Mouse (Mus musculus) heart, embryonic 11.5 days (tissue): ENCODE results near the gene Myrf. TPM values are rescaled to one million over a fixed set of nuclear protein-coding genes. Genes with fewer than 3 reads are reported as not detected.

ENCODE experiments used
- ATAC-seq: fragments of 200-750 bp; cut with Nextera tagmentation; replicated peaks from 2 replicates; pipeline ENCODE4 v1.8.0; 2017; ENCODE audit warnings: moderate library complexity; ENCODE audit not compliant: insufficient number of reproducible peaks, low FRiP score, low TSS enrichment
- H3K27ac ChIP-seq: fragments of 300-500 bp; sonication (generic); 2 replicates; pipeline ENCODE4 v1.5.1; 2014; ENCODE audit warnings: mild to moderate bottlenecking, low read depth, low read length
- H3K27me3 ChIP-seq: fragments of 300-500 bp; sonication (generic); 2 replicates; pipeline ENCODE4 v1.6.1; 2014; ENCODE audit warnings: mild to moderate bottlenecking, low read length, mixed read lengths; ENCODE audit not compliant: control insufficient read depth, insufficient read depth
- H3K36me3 ChIP-seq: fragments of 300-500 bp; sonication (generic); 2 replicates; pipeline ENCODE4 v1.6.1; 2014; ENCODE audit warnings: mild to moderate bottlenecking, low read length, moderate library complexity, mixed read lengths; ENCODE audit not compliant: control insufficient read depth, insufficient read depth
- H3K4me1 ChIP-seq: fragments of 300-500 bp; sonication (generic); 2 replicates; pipeline ENCODE4 v1.6.1; 2014; ENCODE audit warnings: low read length; ENCODE audit not compliant: control insufficient read depth, insufficient read depth
- H3K4me2 ChIP-seq: fragments of 300-500 bp; sonication (generic); 2 replicates; pipeline ENCODE4 v1.6.1; 2014; ENCODE audit warnings: mild to moderate bottlenecking, moderate library complexity
- H3K4me3 ChIP-seq: fragments of 300-500 bp; sonication (generic); 2 replicates; pipeline ENCODE4 v1.5.1; 2014; ENCODE audit warnings: low read depth, low read length
- H3K9ac ChIP-seq: fragments of 300-500 bp; sonication (generic); 2 replicates; pipeline ENCODE4 v1.6.1; 2014; ENCODE audit warnings: mild to moderate bottlenecking, low read depth, low read length, moderate library complexity
- H3K9me3 ChIP-seq: fragments of 300-500 bp; sonication (generic); replicated peaks from 2 replicates; pipeline ENCODE4 v1.6.1; 2016; ENCODE audit warnings: low read length; ENCODE audit not compliant: control insufficient read depth
- WGBS: fragments of 180-500 bp; shearing (Covaris S2); extraction: QIAGEN DNeasy Blood & Tissue Kit; methylation state at CpG from one replicate; pipeline ENCODE4 v1.1.7; 2014; ENCODE audit not compliant: insufficient replicate concordance; 5-methylcytosine and 5-hydroxymethylcytosine counted together
- polyA plus RNA-seq: library from polyadenylated mRNA; unstranded; fragments of >200 nt; fragmentation: Nextera tagmentation; extraction: Ambion mirVana; gene quantifications from 2 replicates; pipeline ENCODE4 v1.2.1, GENCODE M21; 2014

The Myrf gene
- polyA plus RNA-seq, 1 experiment from 2014 or later = 23.0 TPM

GRCm38 (mm10) chr19:10267953-10268352, 27.4 kb upstream of the Myrf start:
- no peak overlapping the region for H3K27ac ChIP-seq
- ATAC-seq = no peak
- no peak overlapping the region for H3K9ac ChIP-seq
- WGBS = 81% methylated on average over 10 of the region's 10 CpGs
- peaks cover 11% of the 10 kb centered on the region for H3K27me3 ChIP-seq
- no peaks in the 10 kb centered on the region for H3K9me3 ChIP-seq
- H3K4me2 ChIP-seq = no peak overlapping the region
- no peaks in the 10 kb centered on the region for H3K36me3 ChIP-seq
- no peak overlapping the region for H3K4me3 ChIP-seq
- peaks cover 16% of the 10 kb centered on the region for H3K4me1 ChIP-seq

- H3K4me2 ChIP-seq = no peak overlapping the region; the same call in 1 of the 2 replicates
- 0 out of 2 replicates have a peak overlapping the region, but pooled peaks have one; percentile 24 for H3K9ac ChIP-seq
- H3K27me3 ChIP-seq = peaks cover 18% of the 10 kb centered on the region
- peaks cover 8% of the 10 kb centered on the region for H3K4me1 ChIP-seq
- H3K4me3 ChIP-seq = no peak overlapping the region
- no peak for ATAC-seq
- no peaks in the 10 kb centered on the region for H3K36me3 ChIP-seq
- no peak overlapping the region for H3K27ac ChIP-seq
- no peaks in the 10 kb centered on the region for H3K9me3 ChIP-seq
- WGBS = 23% methylated on average over 15 of the region's 15 CpGs
Observed at GRCm38 (mm10) chr19:10267057-10267456, 26.5 kb upstream of the Myrf start.

GRCm38 (mm10) chr19:10266196-10266850, 25.8 kb upstream of the Myrf start:
- no peaks in the 10 kb centered on the region for H3K36me3 ChIP-seq
- H3K27ac ChIP-seq = no peak overlapping the region
- peaks cover 8% of the 10 kb centered on the region for H3K4me1 ChIP-seq
- ATAC-seq = peak; percentile 64; the same call in 1 of the 2 replicates
- H3K4me2 ChIP-seq = peak overlapping the region; percentile 4; the same call in 1 of the 2 replicates
- 20% methylated on average over 14 of the region's 14 CpGs for WGBS
- H3K4me3 ChIP-seq = no peak overlapping the region
- no peaks in the 10 kb centered on the region for H3K9me3 ChIP-seq
- H3K27me3 ChIP-seq = peaks cover 22% of the 10 kb centered on the region
- no peak overlapping the region for H3K9ac ChIP-seq

GRCm38 (mm10) chr19:10261369-10261768, 20.8 kb upstream of the Myrf start:
- 50% methylated on average over 7 of the region's 7 CpGs for WGBS
- no peak for ATAC-seq
- Histone ChIP-seq H3K4me2 (no peak overlapping the region), H3K9ac (no peak overlapping the region), H3K27me3 (peaks cover 26% of the 10 kb centered on the region), H3K4me1 (peaks cover 4% of the 10 kb centered on the region; the same call in 1 of the 2 replicates), H3K27ac (no peak overlapping the region), H3K4me3 (no peak overlapping the region), H3K9me3 (no peaks in the 10 kb centered on the region), H3K36me3 (no peaks in the 10 kb centered on the region; the same call in 1 of the 2 replicates)

- 23% methylated on average over 6 of the region's 6 CpGs for WGBS
Observed at GRCm38 (mm10) chr19:10258279-10259011, 17.9 kb upstream of the Myrf start.

GRCm38 (mm10) chr19:10248128-10248527, 7.6 kb upstream of the Myrf start:
- H3K9me3 ChIP-seq = no peaks in the 10 kb centered on the region
- peaks cover 11% of the 10 kb centered on the region for H3K4me1 ChIP-seq
- H3K36me3 ChIP-seq = no peaks in the 10 kb centered on the region
- WGBS = 29% methylated on average over 20 of the region's 20 CpGs
- H3K4me2 ChIP-seq = peak overlapping the region; percentile 43
- H3K4me3 ChIP-seq = no peak overlapping the region
- peaks cover 11% of the 10 kb centered on the region; the same call in 1 of the 2 replicates for H3K27me3 ChIP-seq
- no peak overlapping the region for H3K9ac ChIP-seq
- no peak overlapping the region for H3K27ac ChIP-seq
- no peak; the same call in 1 of the 2 replicates for ATAC-seq

More at GRCm38 (mm10) chr19:10258279-10259011, 17.9 kb upstream of the Myrf start:
- Histone ChIP-seq H3K4me2 (no peak overlapping the region), H3K4me1 (peaks cover 4% of the 10 kb centered on the region; the same call in 1 of the 2 replicates), H3K4me3 (no peak overlapping the region), H3K9me3 (no peaks in the 10 kb centered on the region), H3K27ac (no peak overlapping the region), H3K36me3 (no peaks in the 10 kb centered on the region; the same call in 1 of the 2 replicates), H3K27me3 (peaks cover 22% of the 10 kb centered on the region), H3K9ac (no peak overlapping the region)
- no peak for ATAC-seq

GRCm38 (mm10) chr19:10247165-10247564, 6.6 kb upstream of the Myrf start:
- H3K4me3 ChIP-seq = no peak overlapping the region
- no peak overlapping the region for H3K4me2 ChIP-seq
- no peak overlapping the region; the same call in 1 of the 2 replicates for H3K9ac ChIP-seq
- H3K36me3 ChIP-seq = no peaks in the 10 kb centered on the region
- whole genome bisulfite sequencing = 20% methylated on average over 6 of the region's 6 CpGs
- no peak for ATAC-seq
- no peak overlapping the region for H3K27ac ChIP-seq
- peaks cover 11% of the 10 kb centered on the region; the same call in 1 of the 2 replicates for H3K27me3 ChIP-seq
- H3K4me1 ChIP-seq = peaks cover 11% of the 10 kb centered on the region
- H3K9me3 ChIP-seq = no peaks in the 10 kb centered on the region

- no peak for ATAC-seq
- H3K4me1 ChIP-seq = peaks cover 15% of the 10 kb centered on the region
- no peaks in the 10 kb centered on the region for H3K9me3 ChIP-seq
- peaks cover 8% of the 10 kb centered on the region; the same call in 1 of the 2 replicates for H3K27me3 ChIP-seq
- no peak overlapping the region for H3K4me2 ChIP-seq
- H3K4me3 ChIP-seq = no peak overlapping the region
- H3K9ac ChIP-seq = no peak overlapping the region
- no peaks in the 10 kb centered on the region for H3K36me3 ChIP-seq
- WGBS = 9% methylated on average over 3 of the region's 3 CpGs
- H3K27ac ChIP-seq = no peak overlapping the region
Observed at GRCm38 (mm10) chr19:10244183-10244582, 3.6 kb upstream of the Myrf start.
